Mouse (Mus musculus): Measurements from ENCODE around the gene Jund. TPM values are rescaled to one million over a fixed set of nuclear protein-coding genes. Genes with fewer than 3 reads are reported as not detected.

Gene Jund
- total and polyA plus RNA-seq, 3 experiments, result 16.5 to 18.8 TPM; not detected in 1

DNA sequence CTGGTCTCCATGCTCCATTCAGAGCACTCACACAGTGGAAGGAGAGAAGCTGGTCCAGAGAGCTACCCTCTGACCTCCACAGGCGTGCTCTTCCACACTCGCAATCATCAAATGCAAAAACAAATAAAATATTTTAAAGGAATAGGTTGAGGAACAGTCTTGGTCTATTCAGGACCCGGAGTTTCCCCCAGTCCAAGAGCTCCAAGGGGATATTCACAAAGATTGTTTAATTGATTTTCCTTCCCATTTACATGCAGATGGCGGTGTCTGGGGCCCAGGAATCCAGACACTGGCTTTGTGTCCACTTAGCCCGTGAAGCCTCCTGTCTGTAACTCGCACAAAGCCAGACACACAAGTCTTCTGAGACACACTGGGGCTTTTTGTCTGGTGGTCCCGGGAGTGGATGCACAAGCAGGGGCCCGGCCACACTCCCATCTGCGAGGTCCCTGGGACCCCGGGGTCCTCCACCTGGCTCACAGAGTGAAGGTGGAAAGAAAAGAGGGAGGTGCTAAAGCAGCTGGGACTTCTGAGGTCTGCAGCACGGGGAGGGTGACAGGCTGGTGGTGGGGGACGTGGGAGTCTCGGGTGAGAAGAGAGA is 42.5 kb upstream of the Jund start (continued):
- no peak for TF ChIP-seq BHLHE40 (IDR thresholded peaks at IDR 0.05; ENCODE audit: borderline replicate concordance, low read depth, low read length)

DNA sequence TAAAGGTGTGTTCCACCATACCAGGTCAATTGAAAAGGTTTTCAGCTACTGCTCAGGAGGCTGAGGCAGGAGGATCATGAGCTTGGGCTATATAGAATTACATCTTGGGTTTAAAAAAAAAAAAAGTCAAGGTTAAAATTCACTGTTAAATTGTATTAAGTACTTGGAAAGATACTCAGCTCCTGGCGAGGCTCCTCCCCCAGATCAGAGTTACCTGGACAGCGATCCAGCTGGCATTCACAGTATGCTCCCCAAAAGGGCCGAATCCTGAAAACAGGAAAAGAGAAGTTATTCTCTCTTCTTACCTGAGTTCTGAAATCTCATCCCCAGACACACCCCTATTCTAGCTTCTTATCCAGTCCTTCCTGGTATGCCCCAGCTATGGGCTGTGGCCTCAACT is 41.5 kb upstream of the Jund start:
- TF ChIP-seq POLR2AphosphoS5 (IDR thresholded peaks at IDR 0.05; ENCODE audit: borderline replicate concordance, low read depth, low read length), result no peak
- no peak for TF ChIP-seq E2F4 (IDR thresholded peaks at IDR 0.05; ENCODE audit: borderline replicate concordance, low read depth, low read length)
- no peak for TF ChIP-seq MYB (IDR thresholded peaks at IDR 0.05; ENCODE audit: low read depth, low read length)
- no peak overlapping the region for H3K27ac ChIP-seq (ENCODE audit: control insufficient read depth, low read depth, low read length)

DNA sequence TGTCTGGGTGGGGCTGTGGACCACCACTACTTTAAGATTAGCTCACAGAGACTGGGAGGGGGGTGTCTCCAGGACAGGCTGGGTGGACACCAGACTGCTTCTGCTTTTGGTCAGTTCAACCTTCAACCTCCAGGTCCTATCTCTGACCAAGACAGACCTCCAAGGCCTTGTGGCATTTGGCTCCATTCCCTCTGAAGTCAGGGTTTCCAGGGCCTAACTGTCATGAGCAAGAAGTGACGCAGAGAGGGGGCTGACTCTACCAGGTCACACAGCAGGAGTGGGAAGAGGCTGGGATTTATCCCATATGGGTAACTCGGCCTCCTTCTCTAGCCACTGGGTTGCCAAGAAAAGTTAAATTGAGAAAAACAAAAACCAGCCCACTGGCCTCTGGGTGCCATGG is 41.0 kb upstream of the Jund start:
- no peak for TF ChIP-seq USF1 (IDR thresholded peaks at IDR 0.05; ENCODE audit: low read depth, low read length)
- TF ChIP-seq MAX (IDR thresholded peaks at IDR 0.05; ENCODE audit: low read length), result no peak
- no peak for TF ChIP-seq MYB (IDR thresholded peaks at IDR 0.05; ENCODE audit: low read depth, low read length)
- TF ChIP-seq POLR2AphosphoS5 (IDR thresholded peaks at IDR 0.05; ENCODE audit: borderline replicate concordance, low read depth, low read length), result no peak
- no peak for TF ChIP-seq ELF1 (IDR thresholded peaks at IDR 0.05; ENCODE audit: low read depth, low read length)
- no peak for TF ChIP-seq ETS1 (IDR thresholded peaks at IDR 0.05; ENCODE audit: low read depth, low read length)
- no peak for TF ChIP-seq RCOR1 (IDR thresholded peaks at IDR 0.05; ENCODE audit: low read depth, low read length)
- TF ChIP-seq POLR2A (IDR thresholded peaks at IDR 0.05; ENCODE audit: control insufficient read depth in 1 of 2, insufficient read depth in 1 of 2, low read depth in 1 of 2, low read length in 2 of 2, poor library complexity in 1 of 2), result no peak
- no peak for TF ChIP-seq ZNF384 (IDR thresholded peaks at IDR 0.05; ENCODE audit: low read depth, low read length)
- Histone ChIP-seq H3K4me3 (ENCODE audit: control insufficient read depth in 1 of 2, insufficient read depth in 1 of 2, low read depth in 2 of 2, low read length in 2 of 2) (no peak overlapping the region), H3K36me3 (ENCODE audit: control insufficient read depth in 1 of 2, insufficient read depth in 2 of 2, low read length in 2 of 2) (no peaks in the 10 kb centered on the region)

More for the DNA sequence above, 41.5 kb upstream of the Jund start:
- H3K36me3 ChIP-seq (ENCODE audit: control insufficient read depth in 1 of 2, insufficient read depth in 2 of 2, low read length in 2 of 2), result no peaks in the 10 kb centered on the region
- peaks cover 4 to 9% of the 10 kb centered on the region in 2 experiments; a peak in 3 of 4 replicates for H3K4me1 ChIP-seq (ENCODE audit: control insufficient read depth in 1 of 2, insufficient read depth in 2 of 2, low read length in 2 of 2)
- no peak for DNase-seq (ENCODE audit: low read depth, low spot score)
- no peaks in the 10 kb centered on the region for H3K27me3 ChIP-seq (ENCODE audit: control insufficient read depth in 1 of 2, insufficient read depth in 2 of 2, low read length in 2 of 2)
- no peak overlapping the region for H3K9ac ChIP-seq (ENCODE audit: control insufficient read depth, low read depth, low read length, poor library complexity, severe bottlenecking)
- no peaks in the 10 kb centered on the region for H3K9me3 ChIP-seq (replicated peaks; ENCODE audit: insufficient read depth, low read length)
- no peaks in the 10 kb centered on the region for H3K79me2 ChIP-seq (ENCODE audit: control insufficient read depth, insufficient read depth, low read length, poor library complexity)
- no peak overlapping the region for H3K4me3 ChIP-seq (ENCODE audit: control insufficient read depth in 1 of 2, insufficient read depth in 1 of 2, low read depth in 2 of 2, low read length in 2 of 2)

More for the DNA sequence above, 41.0 kb upstream of the Jund start:
- DNase-seq (ENCODE audit: low read depth, low spot score), result no peak
- Histone ChIP-seq H3K4me1 (ENCODE audit: control insufficient read depth in 1 of 2, insufficient read depth in 2 of 2, low read length in 2 of 2) (peaks cover 4 to 9% of the 10 kb centered on the region in 2 experiments; a peak in 3 of 4 replicates), H3K27me3 (ENCODE audit: control insufficient read depth in 1 of 2, insufficient read depth in 2 of 2, low read length in 2 of 2) (no peaks in the 10 kb centered on the region), H3K9me3 (replicated peaks; ENCODE audit: insufficient read depth, low read length) (no peaks in the 10 kb centered on the region), H3K27ac (ENCODE audit: control insufficient read depth, low read depth, low read length) (no peak overlapping the region), H3K79me2 (ENCODE audit: control insufficient read depth, insufficient read depth, low read length, poor library complexity) (no peaks in the 10 kb centered on the region), H3K9ac (ENCODE audit: control insufficient read depth, low read depth, low read length, poor library complexity, severe bottlenecking) (no peak overlapping the region)

Measured in MEL (cell line).